Mouse (Mus musculus): ENCODE results near the gene Lbh. TPM values are rescaled to one million over a fixed set of nuclear protein-coding genes. Genes with fewer than 3 reads are reported as not detected.

The Lbh gene
- polyA plus RNA-seq, 1 experiment: 241 TPM

GRCm38 (mm10) chr17:72908561-72908960 is 9.5 kb upstream of the Lbh start:
- Histone ChIP-seq H3K27ac (ENCODE audit: insufficient read depth, low read length) (no peak overlapping the region), H3K4me1 (ENCODE audit: control insufficient read depth, insufficient read depth, low read length) (no peaks in the 10 kb centered on the region), H3K4me3 (ENCODE audit: insufficient read depth, low read length) (no peak overlapping the region)
- TF ChIP-seq CTCF (IDR thresholded peaks at IDR 0.05; ENCODE audit: borderline replicate concordance, insufficient read depth, low read length) (no peak), POLR2A (IDR thresholded peaks at IDR 0.05; ENCODE audit: low read depth, low read length) (no peak)

DNA sequence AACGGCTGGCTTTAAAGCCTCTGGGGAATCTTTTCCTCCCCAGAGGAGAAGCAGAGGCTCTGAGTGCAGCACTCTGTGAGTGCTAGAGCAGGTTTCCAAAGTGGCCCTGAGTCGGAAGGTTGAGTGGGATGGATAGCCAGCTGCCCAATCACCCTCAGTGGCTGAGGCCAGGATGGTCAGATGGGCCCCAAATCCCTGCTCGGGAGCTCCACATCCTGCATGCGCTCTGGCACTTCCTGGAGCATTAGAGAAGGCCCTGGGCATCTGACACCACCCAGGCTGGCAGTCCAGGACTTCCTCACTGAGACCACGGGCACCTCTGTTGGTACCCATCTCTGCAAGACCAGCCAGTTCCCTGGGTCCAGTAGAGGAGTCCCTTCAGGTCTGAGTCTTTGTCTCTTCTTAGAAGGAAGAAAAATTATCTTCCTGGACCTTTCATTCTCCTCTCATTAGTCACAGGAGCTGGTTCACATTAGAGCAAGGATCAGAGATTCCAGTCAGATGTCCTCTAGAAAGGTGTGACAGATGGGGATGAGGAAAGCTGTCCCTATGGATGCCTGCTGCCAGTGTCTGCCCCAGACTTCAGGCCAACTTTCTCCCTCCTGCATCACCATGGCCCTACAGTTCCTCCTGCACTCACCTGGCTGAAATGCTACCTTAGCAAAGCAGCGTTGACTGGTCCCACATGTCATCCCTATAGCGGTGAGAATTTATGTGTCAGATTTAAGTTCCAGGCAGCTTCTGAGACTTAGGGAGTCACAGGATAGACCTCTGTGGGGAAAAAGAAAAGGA is 8.8 kb upstream of the Lbh start:
- Histone ChIP-seq H3K4me1 (ENCODE audit: control insufficient read depth, insufficient read depth, low read length) (no peaks in the 10 kb centered on the region), H3K4me3 (ENCODE audit: insufficient read depth, low read length) (no peak overlapping the region), H3K27ac (ENCODE audit: insufficient read depth, low read length) (no peak overlapping the region)
- TF ChIP-seq POLR2A (IDR thresholded peaks at IDR 0.05; ENCODE audit: low read depth, low read length) (no peak), CTCF (IDR thresholded peaks at IDR 0.05; ENCODE audit: borderline replicate concordance, insufficient read depth, low read length) (no peak)

- Histone ChIP-seq H3K4me1 (ENCODE audit: control insufficient read depth, insufficient read depth, low read length) (no peaks in the 10 kb centered on the region), H3K4me3 (ENCODE audit: insufficient read depth, low read length) (no peak overlapping the region), H3K27ac (ENCODE audit: insufficient read depth, low read length) (no peak overlapping the region)
- TF ChIP-seq POLR2A (IDR thresholded peaks at IDR 0.05; ENCODE audit: low read depth, low read length): no peak
- TF ChIP-seq CTCF (IDR thresholded peaks at IDR 0.05; ENCODE audit: borderline replicate concordance, insufficient read depth, low read length): no peak
Observed at GRCm38 (mm10) chr17:72911283-72911682, 6.8 kb upstream of the Lbh start.

- Histone ChIP-seq H3K4me1 (ENCODE audit: control insufficient read depth, insufficient read depth, low read length) (no peaks in the 10 kb centered on the region), H3K4me3 (ENCODE audit: insufficient read depth, low read length) (no peak overlapping the region), H3K27ac (ENCODE audit: insufficient read depth, low read length) (no peak overlapping the region)
- TF ChIP-seq POLR2A (IDR thresholded peaks at IDR 0.05; ENCODE audit: low read depth, low read length): no peak
- TF ChIP-seq CTCF (IDR thresholded peaks at IDR 0.05; ENCODE audit: borderline replicate concordance, insufficient read depth, low read length): no peak
Observed at GRCm38 (mm10) chr17:72911751-72912150, 6.4 kb upstream of the Lbh start.

DNA sequence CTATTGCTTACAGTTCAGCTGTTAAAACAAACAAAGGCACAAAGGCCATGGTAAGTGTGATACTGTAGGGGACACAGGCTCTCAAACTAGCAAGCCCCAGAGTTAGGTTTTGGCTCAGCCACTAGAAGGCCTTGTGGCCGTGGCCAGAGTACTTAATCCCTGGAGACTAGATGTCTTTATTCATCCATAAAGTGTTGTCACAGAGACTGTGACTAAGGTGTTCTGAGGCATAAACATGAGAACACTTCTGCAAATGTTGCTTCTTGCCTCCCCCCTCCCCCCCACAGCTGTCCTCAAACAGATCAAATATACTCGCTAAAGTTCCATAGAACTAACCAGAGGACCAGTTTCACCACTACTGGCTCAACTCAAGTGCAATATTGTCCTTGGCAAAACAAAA is 4.0 kb upstream of the Lbh start:
- Histone ChIP-seq H3K4me3 (ENCODE audit: insufficient read depth, low read length) (no peak overlapping the region), H3K4me1 (ENCODE audit: control insufficient read depth, insufficient read depth, low read length) (no peaks in the 10 kb centered on the region), H3K27ac (ENCODE audit: insufficient read depth, low read length) (no peak overlapping the region)
- no peak for TF ChIP-seq POLR2A (IDR thresholded peaks at IDR 0.05; ENCODE audit: low read depth, low read length)
- no peak for TF ChIP-seq CTCF (IDR thresholded peaks at IDR 0.05; ENCODE audit: borderline replicate concordance, insufficient read depth, low read length)

DNA sequence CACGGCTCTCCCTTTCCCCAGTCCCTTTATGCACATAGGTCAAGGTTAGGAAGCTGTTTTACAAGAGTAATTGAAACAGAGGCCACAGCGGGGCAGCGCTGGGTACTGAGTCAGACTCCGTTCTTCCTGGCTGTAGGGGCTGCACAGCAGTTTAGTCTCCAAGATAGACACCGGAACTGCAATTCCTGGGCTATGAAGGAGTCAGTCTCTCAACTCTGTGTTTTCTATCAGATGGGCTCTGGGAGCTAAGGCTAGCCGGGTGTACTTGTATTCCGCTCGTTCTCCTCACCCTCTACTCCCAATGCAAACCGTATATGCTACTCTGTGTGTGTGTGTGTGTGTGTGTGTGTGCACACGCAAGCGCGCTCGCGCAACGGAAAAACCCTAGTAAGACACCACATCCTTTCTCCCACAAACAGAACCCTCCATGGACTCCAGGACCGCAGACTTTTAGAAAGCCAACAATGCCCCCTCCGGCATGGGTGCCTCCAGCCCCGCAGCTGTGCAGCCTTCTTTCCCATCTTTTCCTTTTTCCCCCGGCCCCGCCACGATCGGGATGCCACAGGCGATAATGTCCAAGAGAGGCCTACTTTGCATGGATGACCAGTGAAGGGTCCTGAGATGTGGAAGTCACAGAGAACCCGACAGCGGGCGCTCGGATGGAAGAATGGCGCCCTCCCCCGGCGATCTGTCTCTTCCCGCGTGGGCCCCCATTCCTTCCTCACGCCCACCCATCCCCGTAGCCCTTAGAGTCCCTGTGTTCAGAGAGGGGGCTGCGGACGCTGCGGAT is 669 bp upstream of the Lbh start:
- H3K27ac ChIP-seq (ENCODE audit: insufficient read depth, low read length): peak overlapping the region; percentile 69
- peak overlapping the region; percentile 39 for H3K4me3 ChIP-seq (ENCODE audit: insufficient read depth, low read length)
- peaks cover 5% of the 10 kb centered on the region; the same call in 1 of the 2 replicates for H3K4me1 ChIP-seq (ENCODE audit: control insufficient read depth, insufficient read depth, low read length)
- peak; percentile 57 for TF ChIP-seq POLR2A (IDR thresholded peaks at IDR 0.05; ENCODE audit: low read depth, low read length)
- TF ChIP-seq CTCF (IDR thresholded peaks at IDR 0.05; ENCODE audit: borderline replicate concordance, insufficient read depth, low read length): no peak

DNA sequence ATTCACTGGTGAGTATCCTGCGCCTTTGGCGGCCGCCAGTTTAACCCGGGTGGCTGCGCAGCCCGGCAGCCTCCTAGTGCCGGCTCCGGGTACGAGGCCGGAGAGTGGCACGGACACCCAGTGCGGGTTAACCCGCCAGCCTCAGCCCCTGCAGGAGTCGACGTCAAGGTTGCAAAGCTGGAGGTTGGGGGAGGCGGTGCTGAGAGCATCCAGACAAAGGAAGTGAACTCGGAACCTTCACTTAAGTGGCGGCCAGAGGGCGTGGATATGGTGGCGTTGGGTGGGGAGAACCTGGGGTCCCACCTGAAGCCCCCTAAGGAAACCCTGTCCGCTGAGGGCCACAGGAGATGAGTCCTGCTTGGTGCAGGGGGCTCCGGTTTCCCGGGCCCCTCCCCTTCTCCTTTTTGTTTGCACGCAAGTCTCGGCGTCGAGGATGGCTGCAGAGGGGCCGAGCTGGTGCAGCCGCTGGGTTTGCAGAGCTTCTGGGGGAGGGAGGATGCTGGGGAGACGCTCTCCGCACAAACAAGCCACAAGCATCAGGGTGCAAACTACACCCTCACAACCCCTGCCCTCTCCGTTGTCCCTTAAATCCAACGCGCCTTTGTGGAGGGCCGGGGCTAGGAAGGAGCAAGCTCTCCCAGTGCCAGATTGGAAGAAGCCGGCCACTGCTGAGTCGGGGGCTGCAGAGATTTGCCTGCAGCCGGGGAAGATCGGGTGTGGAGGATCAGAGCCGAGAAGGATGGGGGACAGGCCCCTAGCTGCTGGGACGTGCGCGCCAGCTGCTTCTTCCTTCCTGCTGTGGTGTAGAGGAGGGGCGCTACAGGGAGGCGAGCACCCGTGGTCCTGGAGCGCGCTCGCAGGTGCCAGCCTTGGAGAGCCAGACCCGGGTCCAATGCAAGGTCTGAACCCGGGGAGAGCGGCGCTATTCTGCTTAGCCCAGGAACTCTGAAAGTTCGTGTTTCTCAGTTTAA is 751 bp downstream of the Lbh start:
- TF ChIP-seq CTCF (IDR thresholded peaks at IDR 0.05; ENCODE audit: borderline replicate concordance, insufficient read depth, low read length): no peak
- peak; percentile 49 for TF ChIP-seq POLR2A (IDR thresholded peaks at IDR 0.05; ENCODE audit: low read depth, low read length)
- H3K4me1 ChIP-seq (ENCODE audit: control insufficient read depth, insufficient read depth, low read length): peaks cover 5% of the 10 kb centered on the region
- H3K4me3 ChIP-seq (ENCODE audit: insufficient read depth, low read length): peak overlapping the region; percentile 80
- H3K27ac ChIP-seq (ENCODE audit: insufficient read depth, low read length): peak overlapping the region; percentile 48

DNA sequence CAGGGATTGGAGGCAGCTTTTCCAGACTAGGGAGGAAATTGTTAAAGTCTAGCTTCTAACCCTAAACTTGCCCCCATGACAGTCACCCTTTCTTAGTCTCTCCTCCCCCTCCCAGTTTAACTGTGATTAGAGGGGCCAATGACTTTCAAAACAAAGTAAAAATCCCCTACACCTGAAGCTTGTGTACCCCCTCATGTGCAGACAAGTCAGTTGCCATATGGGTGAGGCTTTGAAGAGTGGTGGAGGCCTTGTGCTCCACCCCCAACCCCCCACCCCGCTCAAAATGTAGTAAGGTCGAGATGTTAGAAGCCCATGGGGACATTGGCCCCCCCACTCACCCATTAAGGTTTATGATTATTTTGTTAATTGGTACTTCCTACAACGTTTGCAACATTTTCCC is 1.5 kb downstream of the Lbh start:
- no peak for TF ChIP-seq CTCF (IDR thresholded peaks at IDR 0.05; ENCODE audit: borderline replicate concordance, insufficient read depth, low read length)
- TF ChIP-seq POLR2A (IDR thresholded peaks at IDR 0.05; ENCODE audit: low read depth, low read length): no peak; the same call in 1 of the 2 replicates
- peak overlapping the region; percentile 80 for H3K4me3 ChIP-seq (ENCODE audit: insufficient read depth, low read length)
- H3K27ac ChIP-seq (ENCODE audit: insufficient read depth, low read length): peak overlapping the region; percentile 48
- H3K4me1 ChIP-seq (ENCODE audit: control insufficient read depth, insufficient read depth, low read length): peaks cover 5% of the 10 kb centered on the region

- Histone ChIP-seq H3K27ac (ENCODE audit: insufficient read depth, low read length) (peak overlapping the region; percentile 30), H3K4me1 (ENCODE audit: control insufficient read depth, insufficient read depth, low read length) (peaks cover 10% of the 10 kb centered on the region), H3K4me3 (ENCODE audit: insufficient read depth, low read length) (peak overlapping the region; percentile 62)
- no peak for TF ChIP-seq CTCF (IDR thresholded peaks at IDR 0.05; ENCODE audit: borderline replicate concordance, insufficient read depth, low read length)
- TF ChIP-seq POLR2A (IDR thresholded peaks at IDR 0.05; ENCODE audit: low read depth, low read length): no peak
Observed at GRCm38 (mm10) chr17:72920430-72920829, 2.3 kb downstream of the Lbh start.

All from embryonic fibroblast, embryonic 13.5 days (primary cell).